Mouse (Mus musculus) CH12.LX (cell line): ENCODE data around the gene Fgfbp3. TPM values are rescaled to one million over a fixed set of nuclear protein-coding genes. Genes with fewer than 3 reads are reported as not detected.

ENCODE experiments used
- DNase-seq: peaks from one replicate; pipeline ENCODE4 v3.0.0-alpha.2; 2013; ENCODE audit errors: extremely low read depth
- H3K27ac ChIP-seq: 2 replicates; pipeline ENCODE4 v1.5.1; 2012; ENCODE audit warnings: low read depth, mild to moderate bottlenecking, control low read depth, moderate library complexity; ENCODE audit not compliant: insufficient read depth
- H3K27me3 ChIP-seq: replicated peaks from 2 replicates; pipeline ENCODE3; 2012; ENCODE audit warnings: inconsistent platforms
- H3K36me3 ChIP-seq, 2 experiments: replicated peaks in 1 of 2; 2 replicates each; pipeline versions ENCODE3 to v1.6.1; 2012; ENCODE audit warnings: inconsistent platforms in 1 of 2, low read length in 1 of 2, mild to moderate bottlenecking in 1 of 2, mixed read lengths in 1 of 2, moderate library complexity in 1 of 2; ENCODE audit not compliant: control insufficient read depth in 1 of 2, insufficient read depth in 1 of 2
- H3K4me1 ChIP-seq, 2 experiments: 2 replicates each; pipeline ENCODE4 v1.6.1; 2012; ENCODE audit warnings: inconsistent platforms in 1 of 2, moderate library complexity in 1 of 2; ENCODE audit not compliant: insufficient read depth in 2 of 2, control insufficient read depth in 1 of 2
- H3K4me2 ChIP-seq: 2 replicates; pipeline ENCODE4 v1.6.1; 2012; ENCODE audit warnings: low read depth, mild to moderate bottlenecking, control low read depth; ENCODE audit not compliant: poor library complexity, insufficient read depth, severe bottlenecking
- H3K4me3 ChIP-seq, 3 experiments: fragments of 150-350 bp in 1 of 3; sonication (generic) in 1 of 3; replicated peaks in 1 of 3; 2 replicates each; pipeline versions ENCODE3 to v1.5.1; 2011 to 2012; ENCODE audit warnings: low read depth in 2 of 3, low read length in 2 of 3, mild to moderate bottlenecking in 2 of 3, moderate library complexity in 2 of 3, control low read depth in 1 of 3, improper control_type of control experiment in 1 of 3, inconsistent platforms in 1 of 3, mixed read lengths in 1 of 3; ENCODE audit not compliant: poor library complexity in 1 of 3
- H3K79me2 ChIP-seq: replicated peaks from 2 replicates; pipeline ENCODE4 v1.6.1; 2012; ENCODE audit warnings: mild to moderate bottlenecking, moderate library complexity; ENCODE audit not compliant: control insufficient read depth, poor library complexity, insufficient read depth, severe bottlenecking; ENCODE audit errors: extremely low read depth
- H3K9ac ChIP-seq: 2 replicates; pipeline ENCODE4 v1.6.1; 2012; ENCODE audit warnings: low read depth, mild to moderate bottlenecking, control low read depth, moderate library complexity; ENCODE audit not compliant: insufficient read depth
- H3K9me3 ChIP-seq: replicated peaks from 2 replicates; pipeline ENCODE3; 2012; ENCODE audit warnings: low read length, inconsistent platforms, mixed read lengths
- BHLHE40 ChIP-seq: IDR thresholded peaks from 2 replicates; pipeline ENCODE4 v1.6.1; 2011; ENCODE audit warnings: mild to moderate bottlenecking, low read depth, low read length, improper control_type of control experiment
- CHD2 ChIP-seq: IDR thresholded peaks from 2 replicates; pipeline ENCODE4 v1.6.1; 2011; ENCODE audit warnings: low read length, improper control_type of control experiment
- CTCF ChIP-seq, 2 experiments: IDR thresholded peaks in 1 of 2; conservative IDR thresholded peaks in 1 of 2; 2 replicates each; pipeline ENCODE4 v1.5.1; 2011 to 2012; ENCODE audit warnings: low read depth in 2 of 2, low read length in 2 of 2, improper control_type of control experiment in 1 of 2, inconsistent platforms in 1 of 2, mild to moderate bottlenecking in 1 of 2, moderate library complexity in 1 of 2
- E2F4 ChIP-seq: IDR thresholded peaks from 2 replicates; pipeline ENCODE4 v1.6.1; 2011; ENCODE audit warnings: low read depth, low read length, improper control_type of control experiment; ENCODE audit not compliant: insufficient replicate concordance
- ELF1 ChIP-seq: IDR thresholded peaks from 2 replicates; pipeline ENCODE4 v1.6.1; 2014; ENCODE audit warnings: low read depth, mild to moderate bottlenecking, inconsistent platforms, low read length, improper control_type of control experiment
- EP300 ChIP-seq: IDR thresholded peaks from 2 replicates; pipeline ENCODE4 v1.6.1; 2011; ENCODE audit warnings: low read length, improper control_type of control experiment
- ETS1 ChIP-seq: conservative IDR thresholded peaks from 2 replicates; pipeline ENCODE4 v1.6.1; 2012; ENCODE audit warnings: low read depth, mild to moderate bottlenecking, inconsistent platforms, low read length, improper control_type of control experiment, moderate library complexity
- HCFC1 ChIP-seq: IDR thresholded peaks from 2 replicates; pipeline ENCODE4 v1.6.1; 2012; ENCODE audit warnings: low read depth, mild to moderate bottlenecking, inconsistent platforms, low read length, improper control_type of control experiment
- JUN ChIP-seq: IDR thresholded peaks from 2 replicates; pipeline ENCODE4 v1.6.1; 2011; ENCODE audit warnings: low read depth, mild to moderate bottlenecking, low read length, improper control_type of control experiment, moderate library complexity; ENCODE audit not compliant: insufficient read depth
- KAT2A ChIP-seq: IDR thresholded peaks from 2 replicates; pipeline ENCODE4 v1.6.1; 2012; ENCODE audit warnings: low read length, improper control_type of control experiment, inconsistent platforms; ENCODE audit not compliant: insufficient replicate concordance
- MAX ChIP-seq: IDR thresholded peaks from 2 replicates; pipeline ENCODE4 v1.6.1; 2011; ENCODE audit warnings: low read length, improper control_type of control experiment
- MAZ ChIP-seq: IDR thresholded peaks from 2 replicates; pipeline ENCODE4 v1.6.1; 2012; ENCODE audit warnings: low read depth, mild to moderate bottlenecking, inconsistent platforms, low read length, improper control_type of control experiment, moderate library complexity
- MEF2A ChIP-seq: IDR thresholded peaks from 2 replicates; pipeline ENCODE4 v1.6.1; 2014; ENCODE audit warnings: low read depth, mild to moderate bottlenecking, inconsistent platforms, low read length, improper control_type of control experiment, borderline replicate concordance
- MYC ChIP-seq: IDR thresholded peaks from 2 replicates; pipeline ENCODE4 v1.6.1; 2011; ENCODE audit warnings: low read depth, mild to moderate bottlenecking, improper control_type of control experiment, low read length
- POLR2A ChIP-seq: IDR thresholded peaks from 2 replicates; pipeline ENCODE4 v1.6.1; 2011; ENCODE audit warnings: low read depth, mild to moderate bottlenecking, improper control_type of control experiment, low read length
- POLR2AphosphoS2 ChIP-seq: IDR thresholded peaks from 2 replicates; pipeline ENCODE4 v1.6.1; 2011; ENCODE audit warnings: low read depth, low read length, improper control_type of control experiment
- RAD21 ChIP-seq: IDR thresholded peaks from 2 replicates; pipeline ENCODE4 v1.6.1; 2011; ENCODE audit warnings: low read depth, mild to moderate bottlenecking, low read length, improper control_type of control experiment, moderate library complexity
- RCOR1 ChIP-seq: conservative IDR thresholded peaks from 2 replicates; pipeline ENCODE4 v1.6.1; 2012; ENCODE audit warnings: low read depth, mild to moderate bottlenecking, inconsistent platforms, low read length, improper control_type of control experiment
- SIN3A ChIP-seq: IDR thresholded peaks from 2 replicates; pipeline ENCODE4 v1.6.1; 2012; ENCODE audit warnings: low read length, improper control_type of control experiment, inconsistent platforms
- SMC3 ChIP-seq: IDR thresholded peaks from 2 replicates; pipeline ENCODE4 v1.6.1; 2011; ENCODE audit warnings: low read depth, low read length, improper control_type of control experiment
- TCF12 ChIP-seq: IDR thresholded peaks from 2 replicates; pipeline ENCODE4 v1.6.1; 2014; ENCODE audit warnings: low read depth, mild to moderate bottlenecking, inconsistent platforms, low read length, improper control_type of control experiment
- USF2 ChIP-seq: conservative IDR thresholded peaks from 2 replicates; pipeline ENCODE4 v1.6.1; 2011; ENCODE audit warnings: low read depth, low read length, improper control_type of control experiment
- ZC3H11A ChIP-seq: IDR thresholded peaks from 2 replicates; pipeline ENCODE4 v1.6.1; 2012; ENCODE audit warnings: low read depth, mild to moderate bottlenecking, inconsistent platforms, low read length, improper control_type of control experiment
- ZKSCAN1 ChIP-seq: IDR thresholded peaks from 2 replicates; pipeline ENCODE4 v1.6.1; 2012; ENCODE audit warnings: low read depth, inconsistent platforms, low read length, improper control_type of control experiment, borderline replicate concordance
- ZMIZ1 ChIP-seq: IDR thresholded peaks from 2 replicates; pipeline ENCODE4 v1.6.1; 2012; ENCODE audit warnings: low read depth, mild to moderate bottlenecking, inconsistent platforms, low read length, improper control_type of control experiment
- dilution Hi-C: fragments of 300-500 bp; cut with MboI; formaldehyde crosslinking; loops from 2 replicates; pipeline ENCODE4 v1.14.3; 2020; ENCODE audit warnings: low sequenced_read_pairs; ENCODE audit not compliant: extremely low pct_unique_long_range_greater_than_20kb, extremely low pct_ligation_motif_present
- in situ Hi-C: fragments of 300-500 bp; cut with MboI; formaldehyde crosslinking; loops from 3 replicates; pipeline ENCODE4 v1.14.3; 2019; ENCODE audit warnings: low sequenced_read_pairs, low pct_ligation_motif_present, low pct_unique_long_range_greater_than_20kb, mixed read lengths
- polyA plus RNA-seq: library from polyadenylated mRNA; unstranded; fragments of >175 nt; gene quantifications from 2 replicates; pipeline ENCODE4 v1.2.1, GENCODE M21; 2012; ENCODE audit warnings: low read depth; ENCODE audit not compliant: insufficient read length
- total RNA-seq, 2 experiments: library from RNA; depleted of rRNA; stranded (reverse); fragments of 300-350 nt in 1 of 2; fragments of >200 nt in 1 of 2; gene quantifications; 2 replicates each; pipeline ENCODE4 v1.2.3; 2012 to 2014

Fgfbp3 gene
- total and polyA plus RNA-seq, 3 experiments = 0.64 to 2.1 (median 1.6) TPM

- H3K27ac ChIP-seq = no peak overlapping the region
- no peaks in the 10 kb centered on the region for H3K9me3 ChIP-seq
- no peak overlapping the region for H3K9ac ChIP-seq
- peaks cover 7% of the 10 kb centered on the region for H3K27me3 ChIP-seq
- in situ Hi-C loops (loop anchor here (25.0 kb wide), 1 partner anchor 311 kb away; no protein-coding TSS in a partner anchor), dilution Hi-C loops (no loop called here)
- H3K4me1 ChIP-seq = peaks cover 2 to 10% of the 10 kb centered on the region in 2 experiments; a peak in 3 of 4 replicates
- no peak for TF ChIP-seq POLR2A
- no peak for TF ChIP-seq TCF12
- TF ChIP-seq MAZ = no peak
- TF ChIP-seq MYC = no peak
- no peak for TF ChIP-seq ELF1
- TF ChIP-seq USF2 = no peak
- TF ChIP-seq ETS1 = no peak
- TF ChIP-seq CHD2 = no peak
- TF ChIP-seq POLR2AphosphoS2 = no peak
- no peak for TF ChIP-seq HCFC1
- no peak for TF ChIP-seq EP300
- TF ChIP-seq ZKSCAN1 = no peak
- no peak for TF ChIP-seq E2F4
- no peaks in the 10 kb centered on the region for H3K36me3 ChIP-seq
- H3K4me2 ChIP-seq = no peak overlapping the region
- H3K79me2 ChIP-seq = peaks cover 18% of the 10 kb centered on the region
- DNase-seq = no peak
- no peak overlapping the region for H3K4me3 ChIP-seq
These were observed 3.5 kb upstream of the Fgfbp3 start for GRCm38 (mm10) chr19:36922936-36923335.

- TF ChIP-seq SMC3 = peak; percentile 58
- no peak for TF ChIP-seq ZC3H11A
- TF ChIP-seq SIN3A = no peak
- no peak for TF ChIP-seq ZMIZ1
- TF ChIP-seq MEF2A = no peak
- no peak for TF ChIP-seq KAT2A
- TF ChIP-seq ETS1 = no peak
- peak in 1 of 2 experiments; percentile 76; a peak in 2 of 4 replicates for TF ChIP-seq CTCF (conservative IDR thresholded peaks at IDR 0.05 in 1 of 2, IDR thresholded peaks at IDR 0.05 in 1 of 2; ENCODE audit: low read depth in 2 of 2, low read length in 2 of 2)
- TF ChIP-seq E2F4 = no peak
- no peak for TF ChIP-seq EP300
- no peak for TF ChIP-seq JUN
- TF ChIP-seq ELF1 = no peak
- TF ChIP-seq RCOR1 = no peak
- TF ChIP-seq BHLHE40 = no peak
- peak; percentile 83 for TF ChIP-seq RAD21
- no peak for TF ChIP-seq MAX
- H3K4me1 ChIP-seq = peaks cover 2 to 10% of the 10 kb centered on the region in 2 experiments; a peak in 3 of 4 replicates
- H3K9me3 ChIP-seq = no peaks in the 10 kb centered on the region
- in situ Hi-C loops = loop anchor here (25.0 kb wide), 1 partner anchor 310 kb away; no protein-coding TSS in a partner anchor
- dilution Hi-C loops = no loop called here
- no peak overlapping the region for H3K4me2 ChIP-seq
- no peak overlapping the region for H3K27ac ChIP-seq
- peaks cover 7% of the 10 kb centered on the region for H3K27me3 ChIP-seq
- no peaks in the 10 kb centered on the region for H3K36me3 ChIP-seq
- H3K9ac ChIP-seq = no peak overlapping the region
- no peak overlapping the region for H3K4me3 ChIP-seq
- peaks cover 10% of the 10 kb centered on the region for H3K79me2 ChIP-seq
- DNase-seq = peak; percentile 40
These were observed 2.6 kb upstream of the Fgfbp3 start for GRCm38 (mm10) chr19:36922015-36922414.
